Mouse (Mus musculus) brain, embryonic 14.5 days (tissue): Measurements from ENCODE around the gene Calm3. TPM values are rescaled to one million over a fixed set of nuclear protein-coding genes. Genes with fewer than 3 reads are reported as not detected.

Experiments
- DNase-seq: peaks from one replicate; pipeline ENCODE4 v3.0.0-alpha.2; 2011; ENCODE audit warnings: low read depth
- CTCF ChIP-seq: fragments of 200-500 bp; IDR thresholded peaks from 2 replicates; pipeline ENCODE4 v1.5.1; 2012; ENCODE audit warnings: inconsistent platforms, mild to moderate bottlenecking, moderate library complexity, borderline replicate concordance; ENCODE audit not compliant: insufficient read depth, insufficient read length; ENCODE audit errors: extremely low read depth
- POLR2A ChIP-seq: fragments of 200-500 bp; IDR thresholded peaks from 2 replicates; pipeline ENCODE4 v1.6.1; 2012; ENCODE audit warnings: mild to moderate bottlenecking, inconsistent platforms, borderline replicate concordance; ENCODE audit not compliant: poor library complexity, insufficient read depth, insufficient read length, severe bottlenecking; ENCODE audit errors: extremely low read depth
- polyA plus RNA-seq: library from polyadenylated mRNA; depleted of rRNA; stranded (reverse); fragments of >200 nt; gene quantifications from 2 replicates; pipeline ENCODE4 v1.2.3, GENCODE M21; 2012

The Calm3 gene
- polyA plus RNA-seq, 1 experiment = 837 TPM

- TF ChIP-seq CTCF (peak; percentile 90), POLR2A (no peak)
- peak; percentile 94 for DNase-seq
Measured at GRCm38 (mm10) chr7:16891641-16892351, 32.1 kb downstream of the Calm3 start, which contains the start of gene Gng8. Gng8 (plus strand) TSS chr7:16891786.

DNA sequence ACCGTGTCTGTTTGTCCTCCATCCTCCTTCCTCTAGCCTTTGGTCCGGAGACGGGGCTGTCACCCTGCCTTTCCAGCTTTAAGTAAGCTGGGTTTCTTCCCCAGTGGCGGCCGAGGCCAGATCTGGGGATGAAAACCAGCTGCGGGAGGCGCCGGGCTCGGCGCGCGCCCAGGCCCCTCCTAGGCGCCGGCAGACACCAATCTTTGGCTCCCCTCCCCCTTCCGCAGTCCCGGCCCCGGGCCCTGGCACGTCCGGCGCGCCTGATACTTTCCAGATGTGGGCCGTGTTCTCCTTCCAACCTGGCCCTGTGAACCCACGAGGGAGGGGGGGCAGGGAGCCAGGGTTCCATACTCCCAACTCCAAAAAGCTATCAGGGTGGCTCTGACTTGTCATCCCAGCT is 33.0 kb downstream of the Calm3 start:
- TF ChIP-seq CTCF (no peak), POLR2A (no peak)
- DNase-seq = no peak

GRCm38 (mm10) chr7:16890536-16890935 is 33.4 kb downstream of the Calm3 start:
- TF ChIP-seq POLR2A (no peak), CTCF (no peak)
- no peak for DNase-seq

DNA sequence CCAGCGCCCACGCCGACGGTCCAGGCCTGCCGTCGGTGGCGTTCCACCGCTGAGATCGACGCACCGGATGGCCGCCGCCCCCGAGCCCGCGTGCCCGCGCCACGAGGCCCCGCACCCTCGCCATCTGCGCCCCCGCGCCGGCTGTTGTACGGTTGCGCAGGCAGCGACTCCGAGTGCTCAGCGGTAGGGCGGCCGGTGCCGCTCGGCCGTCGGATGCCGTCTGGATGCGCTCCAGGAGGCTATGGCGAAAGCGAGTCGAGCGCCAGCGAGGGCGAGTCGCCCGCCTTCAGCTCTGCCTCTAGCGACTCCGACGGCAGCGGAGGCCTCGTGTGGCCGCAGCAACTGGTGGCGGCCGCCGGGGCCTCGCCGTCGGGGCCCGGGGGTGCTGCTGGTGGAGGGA is 38.0 kb downstream of the Calm3 start:
- no peak for TF ChIP-seq POLR2A
- no peak for TF ChIP-seq CTCF
- no peak for DNase-seq

- peak; percentile 44 for DNase-seq
- TF ChIP-seq CTCF = no peak
- no peak for TF ChIP-seq POLR2A
Measured at GRCm38 (mm10) chr7:16885271-16885776, 38.6 kb downstream of the Calm3 start.

- DNase-seq = no peak
- TF ChIP-seq CTCF (no peak), POLR2A (no peak)
Measured at GRCm38 (mm10) chr7:16884334-16884733, 39.6 kb downstream of the Calm3 start.

- TF ChIP-seq POLR2A (no peak), CTCF (no peak)
- no peak for DNase-seq
Measured at GRCm38 (mm10) chr7:16883162-16883561, 40.8 kb downstream of the Calm3 start.

GRCm38 (mm10) chr7:16880615-16881014 is 43.3 kb downstream of the Calm3 start:
- TF ChIP-seq CTCF (no peak), POLR2A (no peak)
- no peak for DNase-seq

- peak; percentile 87 for DNase-seq
- TF ChIP-seq POLR2A = no peak
- TF ChIP-seq CTCF = no peak
Measured at GRCm38 (mm10) chr7:16879796-16880547, 43.9 kb downstream of the Calm3 start.

DNA sequence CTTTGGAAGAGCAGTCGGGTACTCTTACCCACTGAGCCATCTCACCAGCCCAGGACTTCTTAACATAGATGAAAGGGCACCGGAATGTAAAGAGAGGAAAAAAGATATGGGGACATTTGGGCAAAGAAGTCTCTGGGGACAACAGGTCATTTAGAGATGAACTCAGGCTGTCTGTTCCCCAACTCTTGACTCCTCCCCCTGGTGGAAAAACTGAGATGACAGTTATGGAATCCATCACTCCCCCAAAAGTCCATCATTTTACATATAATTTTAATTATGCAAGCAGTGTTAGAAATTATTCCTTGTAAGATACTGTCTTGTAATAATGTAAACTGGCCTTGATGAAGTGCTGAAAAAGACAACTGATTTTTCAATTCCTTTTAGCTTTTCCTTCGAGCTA is 46.2 kb downstream of the Calm3 start:
- DNase-seq = no peak
- TF ChIP-seq CTCF (no peak), POLR2A (no peak)

- TF ChIP-seq CTCF = no peak
- no peak for TF ChIP-seq POLR2A
- no peak for DNase-seq
Measured at GRCm38 (mm10) chr7:16876608-16877007, 47.3 kb downstream of the Calm3 start.
